Mouse (Mus musculus): ENCODE results near the gene H2afb3. TPM values are rescaled to one million over a fixed set of nuclear protein-coding genes. Genes with fewer than 3 reads are reported as not detected.
"Not testable (repeated sequence)": the region's sequence is repeated elsewhere in the genome, so short reads cannot be mapped to it uniquely, and the experiment has no call there.

The H2afb3 gene
- not detected in 2 replicates for total RNA-seq (2017)

- not testable (repeated sequence) for ATAC-seq (replicated peaks; ENCODE audit: low read depth, poor library complexity, severe bottlenecking)
Observed at GRCm38 (mm10) chrX:120312995-120313394, at the start of gene H2afb3. Gene H2afb3, minus strand, starts transcription at chrX:120313095.

- no peak for ATAC-seq (replicated peaks; ENCODE audit: low read depth, poor library complexity, severe bottlenecking)
Observed at GRCm38 (mm10) chrX:120301469-120302175, 11.3 kb downstream of the H2afb3 start.

- ATAC-seq (replicated peaks; ENCODE audit: low read depth, poor library complexity, severe bottlenecking) = no peak
Observed at GRCm38 (mm10) chrX:120292832-120293750, 19.8 kb downstream of the H2afb3 start.

- no peak for ATAC-seq (replicated peaks; ENCODE audit: low read depth, poor library complexity, severe bottlenecking)
Observed at GRCm38 (mm10) chrX:120291696-120292095, 21.2 kb downstream of the H2afb3 start.

GRCm38 (mm10) chrX:120290900-120291280, 22.0 kb downstream of the H2afb3 start:
- no peak for ATAC-seq (replicated peaks; ENCODE audit: low read depth, poor library complexity, severe bottlenecking)

GRCm38 (mm10) chrX:120290011-120290899, 22.6 kb downstream of the H2afb3 start, which contains the start of gene Pcdh11x:
Gene Pcdh11x, plus strand, starts transcription at chrX:120290259.
- no peak for ATAC-seq (replicated peaks; ENCODE audit: low read depth, poor library complexity, severe bottlenecking)

GRCm38 (mm10) chrX:120287502-120287901, 25.4 kb downstream of the H2afb3 start:
- ATAC-seq (replicated peaks; ENCODE audit: low read depth, poor library complexity, severe bottlenecking) = no peak

- ATAC-seq (replicated peaks; ENCODE audit: low read depth, poor library complexity, severe bottlenecking) = no peak
Observed at GRCm38 (mm10) chrX:120285522-120285921, 27.4 kb downstream of the H2afb3 start.

Other genes starting within 250 kb of the H2afb3 start
- not detected in 2 replicates for gene Pcdh11x, start 22.8 kb downstream of the H2afb3 start, total RNA-seq (2017)